Mouse (Mus musculus) limb, embryonic 11.5 days (tissue): ENCODE measurements at regions not wholly inside any gene's neighbourhood (a gene's known extent, or its start where the extent isn't known, plus 50 kb on each side); places are given as distances from the start of the nearest gene placed in this dataset.
A peak's percentile ranks its signal among the peaks of the same experiment; 100 is the strongest.

Experiments
- ATAC-seq: fragments of 200-750 bp; cut with Nextera tagmentation; 2 replicates; pipeline ENCODE4 v1.8.0; 2017; ENCODE audit warnings: low read depth; ENCODE audit not compliant: insufficient number of reproducible peaks, low FRiP score, low TSS enrichment
- DNase-seq: peaks from one replicate; pipeline ENCODE4 v3.0.0-alpha.2; 2015; ENCODE audit warnings: low spot score
- H3K27ac ChIP-seq: fragments of 300-500 bp; sonication (generic); replicated peaks from 2 replicates; pipeline ENCODE4 v1.5.1; 2014; ENCODE audit warnings: low read depth, mild to moderate bottlenecking, low read length
- H3K27me3 ChIP-seq: fragments of 300-500 bp; sonication (generic); 2 replicates; pipeline ENCODE4 v1.6.1; 2014; ENCODE audit warnings: mild to moderate bottlenecking, low read length, mixed read lengths; ENCODE audit not compliant: control insufficient read depth, insufficient read depth
- H3K36me3 ChIP-seq: fragments of 300-500 bp; sonication (generic); 2 replicates; pipeline ENCODE4 v1.6.1; 2014; ENCODE audit warnings: mild to moderate bottlenecking, low read length, moderate library complexity, mixed read lengths; ENCODE audit not compliant: control insufficient read depth, insufficient read depth
- H3K4me1 ChIP-seq: fragments of 300-500 bp; sonication (generic); 2 replicates; pipeline ENCODE4 v1.6.1; 2014; ENCODE audit warnings: low read length, mixed read lengths; ENCODE audit not compliant: control insufficient read depth, insufficient read depth
- H3K4me2 ChIP-seq: fragments of 300-500 bp; sonication (generic); 2 replicates; pipeline ENCODE4 v1.6.1; 2014; ENCODE audit warnings: low read depth, mild to moderate bottlenecking, moderate library complexity; ENCODE audit not compliant: severe bottlenecking
- H3K4me3 ChIP-seq: fragments of 300-500 bp; sonication (generic); 2 replicates; pipeline ENCODE4 v1.5.1; 2014; ENCODE audit warnings: low read depth, low read length
- H3K9ac ChIP-seq: fragments of 300-500 bp; sonication (generic); 2 replicates; pipeline ENCODE4 v1.6.1; 2014; ENCODE audit warnings: mild to moderate bottlenecking, low read length
- H3K9me3 ChIP-seq: fragments of 300-500 bp; sonication (generic); 2 replicates; pipeline ENCODE4 v1.6.1; 2016; ENCODE audit warnings: low read length; ENCODE audit not compliant: control insufficient read depth
- WGBS: fragments of 180-500 bp; shearing (Covaris S2); extraction: QIAGEN DNeasy Blood & Tissue Kit; methylation state at CpG from one replicate; pipeline ENCODE4 v1.1.7; 2014; 5-methylcytosine and 5-hydroxymethylcytosine counted together

- H3K4me2 ChIP-seq: peak overlapping the region; percentile 66
- no peaks in the 10 kb centered on the region for H3K9me3 ChIP-seq
- no peaks in the 10 kb centered on the region for H3K36me3 ChIP-seq
- H3K27me3 ChIP-seq: no peaks in the 10 kb centered on the region
- ATAC-seq: peak; percentile 75
- under 1% methylated on average over 35 of the region's 36 CpGs for WGBS
- peak overlapping the region; percentile 41 for H3K4me3 ChIP-seq
- H3K9ac ChIP-seq: peak overlapping the region; percentile 47
- DNase-seq: peak; percentile 76
- H3K27ac ChIP-seq: peak overlapping the region; percentile 63
- peaks cover 10% of the 10 kb centered on the region for H3K4me1 ChIP-seq
Measured at GRCm38 (mm10) chr17:29436871-29437534, 53.5 kb upstream of the Pim1 start.

- WGBS: 40% methylated on average over 16 of the region's 16 CpGs
- H3K9me3 ChIP-seq: no peaks in the 10 kb centered on the region
- peak overlapping the region; percentile 41 for H3K4me3 ChIP-seq
- ATAC-seq (0 out of 2 replicates have a peak, but pooled peaks have one; percentile 10), DNase-seq (no peak)
- H3K9ac ChIP-seq: peak overlapping the region; percentile 47
- peak overlapping the region; percentile 66 for H3K4me2 ChIP-seq
- peak overlapping the region; percentile 63 for H3K27ac ChIP-seq
- no peaks in the 10 kb centered on the region for H3K36me3 ChIP-seq
- H3K4me1 ChIP-seq: peaks cover 9% of the 10 kb centered on the region
- H3K27me3 ChIP-seq: no peaks in the 10 kb centered on the region
Measured at GRCm38 (mm10) chr17:29437535-29438324, 52.8 kb upstream of the Pim1 start.

GRCm38 (mm10) chr17:29438347-29439235 lies 52.0 kb upstream of the Pim1 start:
- Histone ChIP-seq H3K9ac (no peak overlapping the region), H3K36me3 (no peaks in the 10 kb centered on the region), H3K4me3 (no peak overlapping the region), H3K27me3 (no peaks in the 10 kb centered on the region), H3K4me1 (peaks cover 9% of the 10 kb centered on the region), H3K27ac (no peak overlapping the region), H3K4me2 (no peak overlapping the region), H3K9me3 (no peaks in the 10 kb centered on the region)
- peak; percentile 76 for DNase-seq
- ATAC-seq: no peak
- WGBS: 22% methylated on average over 16 of the region's 17 CpGs

- peaks cover 14% of the 10 kb centered on the region for H3K4me1 ChIP-seq
- no peaks in the 10 kb centered on the region for H3K27me3 ChIP-seq
- H3K36me3 ChIP-seq: no peaks in the 10 kb centered on the region
- no peak overlapping the region for H3K27ac ChIP-seq
- 68% methylated on average over 4 of the region's 4 CpGs for WGBS
- DNase-seq: no peak
- no peaks in the 10 kb centered on the region for H3K9me3 ChIP-seq
- H3K4me2 ChIP-seq: no peak overlapping the region
- H3K9ac ChIP-seq: no peak overlapping the region
- H3K4me3 ChIP-seq: no peak overlapping the region
- ATAC-seq: no peak
Measured at GRCm38 (mm10) chr17:29439992-29440391, 50.6 kb upstream of the Pim1 start.

GRCm38 (mm10) chr17:29440490-29440889 lies 50.1 kb upstream of the Pim1 start:
- no peaks in the 10 kb centered on the region for H3K9me3 ChIP-seq
- H3K4me2 ChIP-seq: no peak overlapping the region
- no peaks in the 10 kb centered on the region for H3K27me3 ChIP-seq
- H3K4me1 ChIP-seq: peaks cover 16% of the 10 kb centered on the region
- no peak overlapping the region for H3K9ac ChIP-seq
- no peaks in the 10 kb centered on the region for H3K36me3 ChIP-seq
- H3K4me3 ChIP-seq: no peak overlapping the region
- H3K27ac ChIP-seq: no peak overlapping the region
- DNase-seq: no peak
- no peak for ATAC-seq
